Mouse (Mus musculus) NIH3T3 (cell line): ENCODE measurements around the gene Mcoln1.

Experiments used
- DNase-seq: peaks from one replicate; pipeline ENCODE4 v3.0.0-alpha.2; 2012; ENCODE audit warnings: low read depth

Mcoln1 gene

GRCm38 (mm10) chr8:3498583-3498982 lies 1.7 kb upstream of the Mcoln1 start:
- DNase-seq = no peak

GRCm38 (mm10) chr8:3499751-3500150 lies 506 bp upstream of the Mcoln1 start:
- DNase-seq = no peak

DNA sequence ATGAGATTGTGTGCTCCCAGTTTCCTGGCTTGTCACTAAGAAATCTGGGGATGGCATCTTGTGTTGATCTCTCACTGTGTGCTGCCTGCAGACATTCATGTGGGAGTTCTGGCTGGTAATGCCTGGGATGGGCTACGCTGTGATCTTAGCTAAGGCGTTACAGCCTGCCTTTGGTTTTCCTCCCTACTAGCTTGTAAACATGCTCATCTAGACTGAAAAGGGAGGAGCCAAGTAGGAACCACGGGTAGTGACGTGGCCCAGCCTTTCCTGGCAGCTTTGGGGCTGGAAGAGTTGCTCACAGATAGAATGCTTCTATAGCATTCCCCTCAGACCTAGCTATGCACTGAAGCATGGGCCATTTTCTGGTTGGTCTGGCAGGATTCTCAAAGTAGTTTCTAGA lies 2.0 kb downstream of the Mcoln1 start:
- peak; percentile 36 for DNase-seq

- no peak for DNase-seq
Observed at GRCm38 (mm10) chr8:3507979-3508754, 7.9 kb downstream of the Mcoln1 start.

DNA sequence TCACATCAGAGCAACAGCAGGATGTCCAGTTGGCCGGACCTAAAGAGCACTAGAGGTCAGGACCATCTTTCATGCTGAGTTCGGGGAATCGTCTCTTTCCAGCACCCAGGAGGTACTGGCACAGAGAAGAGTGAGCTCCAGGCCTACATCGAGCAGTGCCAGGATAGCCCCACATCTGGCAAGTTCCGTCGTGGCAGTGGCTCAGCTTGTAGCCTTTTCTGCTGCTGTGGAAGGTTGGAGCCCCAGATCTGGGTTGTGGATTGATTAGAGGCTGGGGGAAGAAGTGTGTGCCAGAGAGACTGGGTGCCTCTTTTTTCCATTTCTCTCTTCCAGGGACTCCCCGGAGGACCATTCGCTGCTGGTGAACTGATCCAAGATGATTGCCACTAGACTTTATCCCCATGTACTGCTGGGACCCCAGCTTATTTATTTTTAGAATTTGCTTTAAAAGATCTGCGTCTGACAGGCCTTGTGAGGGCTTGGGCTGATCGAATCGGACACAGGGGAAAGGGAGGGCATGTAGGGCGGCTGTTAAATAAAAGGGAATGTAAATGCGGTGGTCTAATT lies 14.5 kb downstream of the Mcoln1 start:
- no peak for DNase-seq

- DNase-seq = peak; percentile 90
Observed at GRCm38 (mm10) chr8:3515260-3515671, 15.0 kb downstream of the Mcoln1 start, which contains the start of gene Pnpla6. TSS of gene Pnpla6 (plus strand) at chr8:3515384.

GRCm38 (mm10) chr8:3515771-3516417 lies 15.6 kb downstream of the Mcoln1 start:
- DNase-seq = peak; percentile 78

DNA sequence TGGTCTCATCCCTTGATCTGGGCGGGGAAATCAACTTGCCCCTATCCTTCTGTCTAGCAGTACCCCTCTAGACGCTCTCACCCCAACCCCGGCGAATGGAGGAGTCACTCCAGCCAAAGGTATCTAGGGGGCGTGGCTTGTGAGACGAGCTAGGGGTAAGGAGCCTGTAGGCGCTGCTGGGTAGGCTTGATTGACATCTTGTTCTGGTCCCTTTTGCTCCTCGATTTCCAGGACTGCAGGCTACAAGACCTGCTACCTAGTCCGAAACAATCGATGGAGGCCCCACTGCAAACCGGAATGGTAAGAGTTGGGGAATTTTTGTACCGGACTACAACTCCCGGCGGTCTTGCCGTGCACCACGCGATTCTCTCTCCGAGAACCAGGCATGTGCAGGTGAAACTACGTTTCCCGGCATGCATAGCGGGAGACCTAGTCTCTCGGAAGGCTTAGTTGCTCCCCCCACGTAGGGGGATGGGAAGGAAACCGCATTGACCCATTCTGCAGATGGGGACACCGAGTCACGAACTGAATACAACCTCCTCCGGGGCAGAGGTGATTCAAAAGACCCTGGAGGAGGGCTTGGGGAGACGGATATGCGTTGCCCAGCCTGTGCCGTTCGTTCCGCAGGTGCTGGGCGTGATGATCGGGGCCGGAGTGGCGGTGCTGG lies 16.3 kb downstream of the Mcoln1 start:
- peak; percentile 95 for DNase-seq

DNA sequence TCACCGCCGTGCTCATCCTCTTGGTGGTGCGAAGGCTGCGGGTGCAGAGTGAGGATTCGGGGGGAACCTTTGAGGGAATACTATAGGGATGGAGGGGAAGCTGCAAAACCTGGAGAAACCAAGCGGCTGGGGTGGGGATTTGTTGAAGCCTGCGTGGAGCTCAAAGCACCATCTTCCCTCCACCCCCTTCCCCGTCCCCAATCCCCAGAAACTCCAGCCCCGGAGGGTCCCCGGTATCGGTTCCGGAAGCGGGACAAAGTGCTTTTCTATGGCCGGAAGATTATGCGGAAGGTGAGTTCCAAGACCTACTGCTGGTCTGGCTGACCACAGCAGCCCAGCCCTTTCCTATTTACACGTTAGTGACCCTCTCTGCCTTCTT lies 16.8 kb downstream of the Mcoln1 start:
- no peak for DNase-seq

GRCm38 (mm10) chr8:3522007-3522697 lies 21.9 kb downstream of the Mcoln1 start:
- DNase-seq = no peak

- DNase-seq = no peak
Observed at GRCm38 (mm10) chr8:3530816-3531215, 30.6 kb downstream of the Mcoln1 start.

GRCm38 (mm10) chr8:3531936-3532335 lies 31.7 kb downstream of the Mcoln1 start:
- no peak for DNase-seq

- no peak for DNase-seq
Observed at GRCm38 (mm10) chr8:3536053-3536841, 36.0 kb downstream of the Mcoln1 start.

- no peak for DNase-seq
Observed at GRCm38 (mm10) chr8:3536940-3537339, 36.7 kb downstream of the Mcoln1 start.

DNA sequence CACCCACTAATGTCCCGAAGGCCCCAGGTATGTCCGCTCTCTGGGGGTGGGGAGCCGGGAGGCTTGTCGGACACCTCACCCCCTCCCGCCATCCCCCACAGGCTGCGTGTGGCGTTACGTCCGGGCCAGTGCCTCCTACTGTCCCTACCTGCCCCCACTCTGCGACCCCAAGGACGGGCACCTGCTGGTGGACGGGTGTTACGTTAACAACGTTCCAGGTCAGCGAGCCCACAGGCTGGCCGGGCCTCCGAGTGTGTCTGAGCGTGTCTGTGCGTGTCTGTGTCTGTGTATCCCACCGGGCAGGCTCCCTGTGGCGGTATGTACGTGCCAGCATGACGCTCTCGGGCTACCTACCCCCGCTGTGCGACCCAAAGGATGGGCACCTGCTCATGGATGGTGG lies 37.4 kb downstream of the Mcoln1 start:
- no peak for DNase-seq

DNA sequence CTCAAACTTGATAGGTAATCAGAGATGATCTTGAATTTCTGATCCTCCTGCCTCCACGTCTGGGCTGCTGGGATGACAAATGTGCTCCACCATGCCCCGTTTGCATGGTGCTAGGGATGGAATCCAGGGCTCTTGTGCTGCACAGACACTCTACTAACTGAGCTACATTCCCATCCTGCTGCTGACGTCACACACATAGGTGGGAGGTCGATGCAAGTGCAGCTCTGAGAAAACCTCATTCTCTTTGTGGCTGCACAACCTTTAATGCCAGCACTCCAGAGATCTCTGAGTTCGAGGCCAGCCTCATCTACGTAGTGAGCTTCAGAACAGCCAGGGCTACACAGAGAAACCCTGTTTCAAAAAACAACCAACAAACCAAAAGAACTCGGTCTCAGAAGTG lies 38.9 kb downstream of the Mcoln1 start:
- no peak for DNase-seq

GRCm38 (mm10) chr8:3540076-3540475 lies 39.8 kb downstream of the Mcoln1 start:
- no peak for DNase-seq

DNA sequence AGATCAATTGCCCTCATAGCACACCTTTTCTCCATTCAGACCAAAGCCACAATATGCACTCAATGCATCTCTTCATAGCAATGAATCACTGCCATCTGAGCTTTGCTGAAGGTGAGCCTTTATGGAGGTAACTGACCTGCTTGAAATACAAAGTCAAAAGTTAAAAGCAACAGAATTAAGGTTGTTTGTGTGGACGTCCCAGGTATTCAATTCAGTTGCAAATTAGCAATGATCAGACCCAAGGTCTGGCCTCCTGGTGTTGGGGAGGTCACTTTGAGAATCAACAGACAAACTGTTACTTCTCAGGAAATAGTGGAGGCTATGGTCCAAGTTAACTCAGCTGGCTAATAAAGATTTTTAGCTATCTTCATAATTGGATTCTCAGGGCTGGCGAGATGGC lies 46.3 kb downstream of the Mcoln1 start:
- DNase-seq = no peak

GRCm38 (mm10) chr8:3552240-3552639 lies 52.0 kb downstream of the Mcoln1 start:
- DNase-seq = peak; percentile 26

DNA sequence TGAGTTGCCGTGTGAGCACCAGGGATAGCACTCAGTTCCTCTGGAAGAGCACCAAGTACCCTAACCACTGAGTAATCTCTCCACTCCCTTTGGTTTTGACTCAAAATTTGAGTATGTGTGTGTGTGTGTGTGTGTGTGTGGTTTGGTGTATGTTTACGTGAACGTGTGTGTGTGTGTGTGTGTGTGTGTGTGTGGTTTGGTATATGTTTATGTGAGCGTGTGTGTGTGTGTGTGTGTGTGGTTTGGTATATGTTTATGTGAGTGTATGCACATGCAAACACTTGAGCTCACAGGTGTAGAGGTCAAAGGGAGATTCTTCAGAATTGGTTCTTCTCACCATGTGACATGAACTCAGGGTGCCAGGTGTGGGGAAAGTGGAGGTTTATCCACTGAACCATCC lies 55.9 kb downstream of the Mcoln1 start:
- no peak for DNase-seq
